Mouse (Mus musculus) heart, embryonic 14.5 days (tissue): ENCODE results near the gene Fastkd5. TPM values are rescaled to one million over a fixed set of nuclear protein-coding genes. Genes with fewer than 3 reads are reported as not detected.
A peak's percentile ranks its signal among the peaks of the same experiment; 100 is the strongest.

Experiments used
- ATAC-seq: fragments of 200-750 bp; cut with Nextera tagmentation; 2 replicates; pipeline ENCODE4 v1.8.0; 2017; ENCODE audit warnings: low read depth, moderate TSS enrichment; ENCODE audit not compliant: insufficient number of reproducible peaks, insufficient read depth, low FRiP score
- H3K27ac ChIP-seq, 2 experiments: fragments of 200-500 bp in 1 of 2; fragments of 300-500 bp in 1 of 2; sonication (generic) in 1 of 2; replicated peaks in 1 of 2; 2 replicates each; pipeline ENCODE4 v1.5.1; 2012 to 2014; ENCODE audit warnings: low read depth in 2 of 2, low read length in 2 of 2, control low read depth in 1 of 2, mild to moderate bottlenecking in 1 of 2, mixed read lengths in 1 of 2; ENCODE audit not compliant: control insufficient read depth in 1 of 2, insufficient read depth in 1 of 2
- H3K27me3 ChIP-seq: fragments of 300-500 bp; sonication (generic); 2 replicates; pipeline ENCODE4 v1.6.1; 2014; ENCODE audit warnings: mild to moderate bottlenecking, low read length, control low read depth; ENCODE audit not compliant: control insufficient read depth, insufficient read depth
- H3K36me3 ChIP-seq: fragments of 300-500 bp; sonication (generic); 2 replicates; pipeline ENCODE4 v1.6.1; 2014; ENCODE audit warnings: mild to moderate bottlenecking, control low read depth, low read length, mixed read lengths; ENCODE audit not compliant: control insufficient read depth, insufficient read depth
- H3K4me1 ChIP-seq, 2 experiments: fragments of 200-500 bp in 1 of 2; fragments of 300-500 bp in 1 of 2; sonication (generic) in 1 of 2; 2 replicates each; pipeline ENCODE4 v1.6.1; 2012 to 2014; ENCODE audit warnings: low read length in 2 of 2, control low read depth in 1 of 2, mixed read lengths in 1 of 2; ENCODE audit not compliant: control insufficient read depth in 2 of 2, insufficient read depth in 2 of 2
- H3K4me2 ChIP-seq: fragments of 300-500 bp; sonication (generic); 2 replicates; pipeline ENCODE4 v1.6.1; 2014; ENCODE audit warnings: mild to moderate bottlenecking, low read length
- H3K4me3 ChIP-seq, 2 experiments: fragments of 200-500 bp in 1 of 2; fragments of 300-500 bp in 1 of 2; sonication (generic) in 1 of 2; 2 replicates each; pipeline ENCODE4 v1.5.1; 2012 to 2014; ENCODE audit warnings: low read length in 2 of 2, mild to moderate bottlenecking in 2 of 2, control low read depth in 1 of 2, low read depth in 1 of 2, moderate library complexity in 1 of 2; ENCODE audit not compliant: control insufficient read depth in 1 of 2, insufficient read depth in 1 of 2
- H3K9ac ChIP-seq: fragments of 300-500 bp; sonication (generic); 2 replicates; pipeline ENCODE4 v1.6.1; 2014; ENCODE audit warnings: mild to moderate bottlenecking, low read length
- H3K9me3 ChIP-seq: fragments of 300-500 bp; sonication (generic); 2 replicates; pipeline ENCODE4 v1.6.1; 2016; ENCODE audit warnings: low read length, control low read depth; ENCODE audit not compliant: control insufficient read depth
- WGBS: fragments of 180-500 bp; shearing (Covaris S2); extraction: QIAGEN DNeasy Blood & Tissue Kit; methylation state at CpG from one replicate; pipeline ENCODE4 v1.1.7; 2014; 5-methylcytosine and 5-hydroxymethylcytosine counted together
- polyA plus RNA-seq: library from polyadenylated mRNA; unstranded; fragments of >200 nt; fragmentation: Nextera tagmentation; extraction: Ambion mirVana; gene quantifications from 2 replicates; pipeline ENCODE4 v1.2.1, GENCODE M21; 2014

The Fastkd5 gene
- polyA plus RNA-seq, 1 experiment from 2014 or later: 14.9 TPM

DNA sequence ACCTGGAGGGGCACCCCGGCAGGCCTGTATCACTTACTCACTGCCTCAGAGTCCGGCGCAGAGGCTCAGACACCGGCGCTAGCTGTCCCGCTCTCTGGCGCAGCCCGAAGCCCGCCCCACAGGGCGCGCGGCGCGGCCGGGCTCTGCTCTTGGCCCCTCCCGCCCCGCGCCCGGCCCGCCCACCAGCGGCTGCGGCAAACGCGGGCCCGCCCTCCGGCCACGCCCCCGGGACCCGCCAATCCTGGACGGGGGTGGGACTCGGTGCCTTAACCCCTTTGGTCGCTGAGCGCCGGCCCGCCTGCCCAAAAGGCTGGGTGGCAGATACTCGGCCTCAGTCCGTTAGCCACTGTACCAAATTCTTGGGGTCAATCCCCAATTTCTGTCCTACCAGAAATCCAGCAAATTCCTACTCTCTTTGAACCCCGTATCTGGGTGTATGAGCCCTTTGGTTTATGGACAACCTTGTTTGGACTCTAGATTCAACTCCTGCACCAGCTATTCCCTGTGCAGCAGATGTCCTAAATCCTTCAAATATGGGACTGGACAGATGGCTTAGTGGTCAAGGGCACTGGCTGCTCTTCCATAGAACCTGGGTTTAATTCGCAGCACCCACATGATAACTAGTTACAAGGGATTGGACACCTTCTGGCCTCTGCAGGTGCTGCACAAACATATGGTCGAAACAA lies 13.0 kb upstream of the Fastkd5 start, which contains the start of gene Lzts3:
Lzts3 (minus strand) TSS at position 120 of the 686 bp plus-strand sequence.
- Histone ChIP-seq H3K4me1 (peaks cover 3 to 4% of the 10 kb centered on the region in 2 experiments; a peak in 2 of 4 replicates), H3K27ac (no peak within 1 kb of the TSS), H3K36me3 (no peaks in the 10 kb centered on the region), H3K27me3 (peaks cover 19% of the 10 kb centered on the region), H3K9ac (peak within 1 kb of the TSS; percentile 80), H3K4me2 (peak within 1 kb of the TSS; percentile 99), H3K4me3 (peak within 1 kb of the TSS; percentile 64 to 82), H3K9me3 (no peaks in the 10 kb centered on the region)
- 3% methylated on average over 39 of the region's 40 CpGs for WGBS
- ATAC-seq: peak; percentile 95

DNA sequence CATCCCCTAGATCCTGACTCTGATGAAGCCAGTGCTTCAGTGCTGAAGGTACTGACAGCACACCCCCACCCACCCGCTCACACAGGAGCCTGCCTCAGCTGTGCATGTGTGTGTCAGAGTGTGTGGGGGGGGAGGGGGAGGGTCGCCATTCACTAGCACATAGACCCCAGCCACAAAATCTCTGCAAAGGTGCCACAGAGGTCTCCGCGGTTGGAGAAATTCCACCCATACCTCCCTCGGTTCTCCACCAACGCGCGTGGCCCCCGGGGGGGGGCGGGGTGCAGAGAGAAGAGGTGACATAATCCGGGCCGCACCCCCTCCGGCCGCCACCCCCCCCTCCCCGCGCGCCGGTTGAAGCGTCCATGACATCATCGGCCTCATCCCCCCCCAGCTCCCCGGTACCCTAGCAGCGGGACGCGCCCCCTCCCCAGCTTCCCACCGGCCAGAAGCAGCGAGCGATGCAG lies 12.4 kb upstream of the Fastkd5 start:
- peak; percentile 37 for ATAC-seq
- H3K9me3 ChIP-seq: no peaks in the 10 kb centered on the region
- peaks cover 3 to 4% of the 10 kb centered on the region in 2 experiments; a peak in 2 of 4 replicates for H3K4me1 ChIP-seq
- H3K36me3 ChIP-seq: no peaks in the 10 kb centered on the region
- H3K27me3 ChIP-seq: peaks cover 25% of the 10 kb centered on the region
- H3K27ac ChIP-seq: no peak overlapping the region
- H3K9ac ChIP-seq: peak overlapping the region; percentile 80
- H3K4me3 ChIP-seq: peak overlapping the region; percentile 64 to 82
- peak overlapping the region; percentile 99 for H3K4me2 ChIP-seq
- under 1% methylated on average over 14 of the region's 27 CpGs for WGBS

DNA sequence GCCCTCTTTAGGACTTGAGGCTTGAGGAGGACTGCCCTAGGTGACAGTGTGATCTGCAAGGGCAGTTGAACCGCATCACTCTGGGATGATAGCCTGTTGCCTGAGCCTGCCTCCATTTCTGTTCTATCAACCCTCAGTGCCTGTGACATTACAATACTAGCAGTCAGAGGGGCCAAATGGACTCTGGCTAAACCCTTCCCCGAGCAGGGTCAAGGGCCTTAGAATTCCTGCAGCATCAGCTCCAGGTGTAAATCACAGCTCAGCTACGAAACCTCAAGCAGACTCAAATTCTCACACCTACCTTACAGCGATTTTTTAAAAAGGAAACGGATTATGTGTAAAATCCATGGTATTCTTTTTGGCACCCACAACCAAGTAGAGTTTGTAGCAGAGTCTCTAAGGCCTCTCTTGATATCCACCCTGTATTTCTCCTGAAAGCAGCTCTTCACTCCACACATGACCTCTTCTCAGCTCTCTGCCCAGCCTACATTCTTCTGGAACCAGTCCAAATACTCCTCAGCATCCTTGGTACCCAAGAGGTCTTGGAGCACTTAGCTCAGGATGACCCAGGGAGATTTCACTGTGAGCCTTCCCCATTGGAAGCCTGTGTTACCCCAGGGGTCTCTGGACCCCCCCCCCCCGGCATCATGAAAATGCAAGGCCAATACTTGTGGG lies 11.7 kb upstream of the Fastkd5 start:
- 64% methylated on average over 6 of the region's 6 CpGs for WGBS
- Histone ChIP-seq H3K4me3 (0 out of 4 replicates have a peak overlapping the region, but pooled peaks of 1 of the 2 experiments have one; percentile 64), H3K27ac (no peak overlapping the region), H3K9me3 (no peaks in the 10 kb centered on the region), H3K4me1 (peaks cover 3 to 4% of the 10 kb centered on the region in 2 experiments; a peak in 2 of 4 replicates), H3K9ac (no peak overlapping the region), H3K27me3 (peaks cover 32% of the 10 kb centered on the region), H3K36me3 (no peaks in the 10 kb centered on the region), H3K4me2 (peak overlapping the region; percentile 99; the same call in 1 of the 2 replicates)
- ATAC-seq: no peak

GRCm38 (mm10) chr2:130639276-130639675 lies 9.4 kb upstream of the Fastkd5 start:
- no peaks in the 10 kb centered on the region for H3K9me3 ChIP-seq
- 70% methylated on average over 6 of the region's 6 CpGs for WGBS
- no peaks in the 10 kb centered on the region for H3K36me3 ChIP-seq
- no peak overlapping the region for H3K4me3 ChIP-seq
- no peak overlapping the region for H3K4me2 ChIP-seq
- ATAC-seq: no peak
- peaks cover 10 to 23% of the 10 kb centered on the region in 2 experiments; a peak in 3 of 4 replicates for H3K4me1 ChIP-seq
- H3K27ac ChIP-seq: no peak overlapping the region
- peaks cover 54% of the 10 kb centered on the region for H3K27me3 ChIP-seq
- no peak overlapping the region for H3K9ac ChIP-seq

DNA sequence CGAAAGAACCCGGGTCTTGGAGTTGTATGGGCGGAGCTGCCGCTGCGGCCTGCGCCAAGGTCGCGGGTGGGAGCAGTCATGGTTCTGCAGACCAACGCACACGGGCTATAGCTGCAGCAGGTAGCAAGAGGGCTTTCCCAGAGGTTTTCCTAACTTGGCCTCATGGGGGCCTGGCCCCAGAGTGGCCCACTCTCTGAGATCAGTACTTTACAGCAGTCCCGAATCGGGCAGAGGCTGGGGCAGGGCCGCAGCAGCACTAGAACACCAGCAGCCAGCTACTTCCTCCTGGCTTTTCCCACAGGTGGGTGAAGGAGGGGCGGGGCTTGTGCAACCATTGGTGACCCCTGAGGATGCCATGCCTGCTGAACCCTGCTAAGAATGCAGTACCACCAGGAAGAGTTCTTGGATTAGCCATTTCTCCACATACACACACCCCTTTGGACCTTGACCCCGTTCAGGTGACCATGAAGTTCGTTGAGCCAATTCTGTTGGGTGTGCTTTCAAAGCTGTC lies 8.3 kb upstream of the Fastkd5 start:
- no peak for ATAC-seq
- H3K4me1 ChIP-seq: peaks cover 10 to 23% of the 10 kb centered on the region in 2 experiments; a peak in 3 of 4 replicates

DNA sequence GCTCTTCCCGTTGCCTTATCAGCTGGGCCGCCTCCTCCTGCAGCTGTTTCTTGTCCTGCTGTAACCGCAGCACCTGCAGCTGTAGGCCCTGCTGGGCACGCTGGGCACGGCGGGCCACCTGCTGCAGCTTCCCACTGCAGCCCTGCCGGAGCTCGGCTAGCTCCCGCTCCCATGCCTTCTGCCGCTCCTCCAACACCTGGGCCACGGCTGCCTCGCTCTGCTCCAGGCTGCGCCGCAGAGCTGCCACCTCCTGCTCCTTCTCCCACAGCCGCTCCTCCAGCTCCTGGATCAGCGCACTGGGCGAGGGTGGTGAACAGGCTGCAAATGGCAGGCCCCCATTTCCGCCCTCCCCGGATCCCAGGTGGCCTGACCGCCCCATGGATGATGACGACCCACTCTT lies 6.0 kb upstream of the Fastkd5 start:
- Histone ChIP-seq H3K9ac (peak overlapping the region; percentile 23; the same call in 1 of the 2 replicates), H3K4me1 (peaks cover 7 to 18% of the 10 kb centered on the region in 2 experiments; a peak in 3 of 4 replicates), H3K4me3 (peak overlapping the region; percentile 0 to 44; a peak in 1 of 4 replicates), H3K27me3 (peaks cover 74% of the 10 kb centered on the region), H3K27ac (no peak overlapping the region), H3K36me3 (no peaks in the 10 kb centered on the region), H3K9me3 (no peaks in the 10 kb centered on the region), H3K4me2 (peak overlapping the region; percentile 93)
- ATAC-seq: no peak
- WGBS: 16% methylated on average over 19 of the region's 21 CpGs

More for the DNA sequence above, 8.3 kb upstream of the Fastkd5 start:
- H3K4me3 ChIP-seq: no peak overlapping the region
- peaks cover 65% of the 10 kb centered on the region for H3K27me3 ChIP-seq
- H3K27ac ChIP-seq: no peak overlapping the region
- H3K4me2 ChIP-seq: no peak overlapping the region
- H3K9me3 ChIP-seq: no peaks in the 10 kb centered on the region
- H3K36me3 ChIP-seq: no peaks in the 10 kb centered on the region
- no peak overlapping the region for H3K9ac ChIP-seq
- 28% methylated on average over 16 of the region's 16 CpGs for WGBS

GRCm38 (mm10) chr2:130634739-130635411 lies 5.0 kb upstream of the Fastkd5 start:
- Histone ChIP-seq H3K4me1 (peaks cover 7 to 18% of the 10 kb centered on the region in 2 experiments; a peak in 3 of 4 replicates), H3K27me3 (peaks cover 70% of the 10 kb centered on the region), H3K9me3 (no peaks in the 10 kb centered on the region), H3K4me2 (peak overlapping the region; percentile 93), H3K4me3 (peak overlapping the region; percentile 40 to 44), H3K27ac (no peak overlapping the region), H3K9ac (peak overlapping the region; percentile 67), H3K36me3 (no peaks in the 10 kb centered on the region)
- WGBS: 2% methylated on average over 38 of the region's 38 CpGs
- ATAC-seq: no peak
